Mouse (Mus musculus) gastrocnemius, postnatal 10 days (tissue): ENCODE data around the gene B230217C12Rik. TPM values are rescaled to one million over a fixed set of nuclear protein-coding genes. Genes with fewer than 3 reads are reported as not detected.
"Not testable (repeated sequence)": the region's sequence is repeated elsewhere in the genome, so short reads cannot be mapped to it uniquely, and the experiment has no call there.

Source experiments
- DNase-seq: peaks from one replicate; pipeline ENCODE4 v3.0.0; 2021; ENCODE audit warnings: mixed read lengths
- total RNA-seq, 2 experiments: library from RNA; stranded (reverse); gene quantifications; 2 replicates each; pipeline ENCODE4 v1.2.3; 2021

B230217C12Rik gene
- total RNA-seq, 2 experiments from 2014 or later = 0.95 to 1.1 TPM

DNA sequence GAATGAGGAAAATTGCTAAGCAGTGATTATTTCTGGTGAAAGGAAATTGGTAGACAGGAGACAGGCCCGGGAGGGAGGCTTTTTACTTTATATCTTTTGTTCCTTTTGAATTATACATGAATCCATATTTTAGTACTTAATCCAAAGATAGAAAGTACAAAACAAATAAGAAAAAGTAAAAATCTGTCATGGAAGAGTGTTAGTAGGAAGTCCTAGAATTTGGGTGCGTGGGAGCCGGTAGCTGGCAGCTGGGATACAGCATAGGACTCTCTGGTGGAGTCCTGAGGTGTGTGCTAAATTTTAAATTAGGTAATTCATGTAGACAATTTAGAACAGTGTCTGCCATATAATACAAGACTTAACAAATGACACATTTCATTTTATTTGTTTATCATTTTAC is 27.0 kb downstream of the B230217C12Rik start:
- DNase-seq = no peak

- DNase-seq = not testable (repeated sequence)
Measured at GRCm38 (mm10) chr11:97872378-97872777, 31.8 kb downstream of the B230217C12Rik start.

DNA sequence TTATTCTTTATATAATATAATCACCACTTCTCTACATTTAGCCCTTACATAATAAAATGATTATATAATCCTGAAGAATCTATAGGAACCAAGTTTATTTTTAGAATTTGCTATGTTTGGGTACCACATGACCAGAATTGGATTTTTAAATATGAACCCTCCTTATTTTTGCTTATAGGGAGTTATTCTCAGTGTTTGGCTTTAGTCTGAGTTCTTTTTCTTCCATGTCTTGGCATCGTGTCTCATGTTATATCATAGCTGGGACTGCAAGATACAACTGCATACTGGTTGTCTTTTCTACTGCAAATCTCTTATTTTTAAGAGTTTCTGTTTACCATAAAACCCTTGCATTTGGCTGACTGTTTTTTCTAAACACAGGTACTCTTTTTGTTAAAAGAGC is 33.8 kb downstream of the B230217C12Rik start:
- no peak for DNase-seq

GRCm38 (mm10) chr11:97877341-97877740 is 36.8 kb downstream of the B230217C12Rik start:
- no peak for DNase-seq

GRCm38 (mm10) chr11:97880362-97880761 is 39.8 kb downstream of the B230217C12Rik start:
- no peak for DNase-seq

GRCm38 (mm10) chr11:97883542-97883917 is 43.0 kb downstream of the B230217C12Rik start:
- peak; percentile 54 for DNase-seq

DNA sequence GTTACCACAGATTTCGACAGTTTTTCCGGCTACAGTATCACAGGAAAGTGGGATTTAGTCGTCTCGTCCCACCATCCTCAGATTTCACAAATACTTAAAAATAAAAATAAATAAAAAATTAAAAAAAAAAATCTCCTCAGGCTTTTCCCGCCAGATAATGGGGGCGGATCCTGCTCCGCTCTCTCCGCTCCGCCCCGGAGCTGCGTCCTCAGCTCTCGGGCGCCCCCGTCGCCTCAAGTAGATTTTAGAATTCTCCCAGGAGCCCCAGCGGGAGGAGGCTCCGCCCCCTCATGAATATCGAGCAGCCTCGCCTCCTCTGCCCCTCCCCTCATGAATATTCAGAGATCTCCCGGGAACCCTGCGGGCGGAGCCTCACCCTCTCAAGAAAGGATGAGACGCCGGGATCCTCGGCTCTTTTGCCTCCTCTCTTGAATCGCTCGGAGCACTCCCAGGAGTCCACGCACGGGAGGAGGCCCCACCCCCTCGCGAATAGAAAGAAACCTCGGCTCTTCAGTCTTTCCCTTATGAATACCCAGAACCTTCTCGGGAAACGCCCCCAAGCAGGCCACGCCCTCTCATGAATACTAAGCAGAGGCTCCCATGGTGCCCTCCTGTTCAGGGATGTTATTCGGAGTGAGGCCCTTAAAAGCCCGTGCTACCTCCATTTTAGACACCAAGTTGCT is 43.5 kb downstream of the B230217C12Rik start, which contains the start of gene Fbxo47:
TSS of gene Fbxo47 (minus strand) at position 237 of the 683 bp plus-strand sequence.
- DNase-seq = peak; percentile 94

DNA sequence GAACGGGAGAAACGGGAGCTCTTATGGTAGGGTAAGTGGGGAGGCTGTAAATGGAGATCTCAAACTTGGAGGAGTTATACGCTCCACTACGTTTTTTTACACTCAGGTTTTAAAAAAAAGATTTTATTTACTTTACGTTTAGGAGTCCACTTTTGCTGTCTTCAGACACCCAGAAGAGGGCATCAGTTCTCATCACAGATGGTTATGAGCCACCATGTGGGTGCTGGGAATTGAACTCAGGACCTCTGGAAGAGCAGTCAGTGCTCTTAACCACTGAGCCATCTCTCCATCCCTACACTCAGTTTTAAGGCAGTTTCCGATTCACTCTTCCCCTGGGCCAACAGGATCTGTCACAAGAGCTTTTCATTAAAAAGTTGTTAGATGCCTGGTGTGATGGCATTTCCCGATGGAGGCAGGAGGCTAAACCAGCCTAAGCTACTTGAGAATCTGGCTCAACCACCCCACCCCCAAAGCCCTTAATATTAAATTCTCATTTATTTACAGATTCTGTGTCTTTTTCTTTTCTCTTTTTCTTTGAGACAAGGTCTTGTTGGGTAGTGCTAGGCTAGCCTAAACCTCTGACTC is 44.1 kb downstream of the B230217C12Rik start:
- DNase-seq = no peak

GRCm38 (mm10) chr11:97885296-97885915 is 44.8 kb downstream of the B230217C12Rik start:
- no peak for DNase-seq

- DNase-seq = no peak
Measured at GRCm38 (mm10) chr11:97891821-97892220, 51.2 kb downstream of the B230217C12Rik start.

Other genes starting within 250 kb of the B230217C12Rik start
- gene Epop, start 211.1 kb upstream of the B230217C12Rik start, total RNA-seq = under 1 TPM; 0.59 to 0.68 TPM
- 10 to 100 TPM; 32.2 to 32.4 TPM for gene Mllt6, start 177.4 kb upstream of the B230217C12Rik start, total RNA-seq
- gene Cisd3, start 155.0 kb upstream of the B230217C12Rik start, total RNA-seq = 10 to 100 TPM; 84.5 to 99.4 TPM
- 10 to 100 TPM; 11.9 to 18.6 TPM for gene Pcgf2, start 140.3 kb upstream of the B230217C12Rik start, total RNA-seq
- 100 to 1,000 TPM; 174 to 190 TPM for gene Psmb3, start 137.4 kb upstream of the B230217C12Rik start, total RNA-seq
- 10 to 100 TPM; 46.8 to 49.7 TPM for gene Pip4k2b, start 96.1 kb upstream of the B230217C12Rik start, total RNA-seq
- 1 to 10 TPM; 8.4 to 9.7 TPM for gene Cwc25, start 74.2 kb upstream of the B230217C12Rik start, total RNA-seq
- gene 1700001P01Rik, start 64.9 kb upstream of the B230217C12Rik start, total RNA-seq = not detected
- gene Rpl23, start 58.3 kb upstream of the B230217C12Rik start, total RNA-seq = 100 to 1,000 TPM; 793 to 832 TPM
- 10 to 100 TPM; 46.3 to 68.4 TPM for gene Lasp1, start 41.8 kb upstream of the B230217C12Rik start, total RNA-seq
- under 1 TPM; 0.31 to 0.56 TPM for gene Fbxo47, start 43.4 kb downstream of the B230217C12Rik start, total RNA-seq
- 10 to 100 TPM in 1 of 2 experiments, 1 to 10 TPM in 1; 8.3 to 10.7 TPM for gene Plxdc1, start 145.7 kb downstream of the B230217C12Rik start, total RNA-seq
- 1 to 10 TPM in 1 of 2 experiments, under 1 TPM in 1; 0.82 to 1.8 TPM for gene Arl5c, start 155.4 kb downstream of the B230217C12Rik start, total RNA-seq
- 100 to 1,000 TPM; 313 to 347 TPM for gene Cacnb1, start 182.3 kb downstream of the B230217C12Rik start, total RNA-seq
- gene Rpl19, start 185.9 kb downstream of the B230217C12Rik start, total RNA-seq = 100 to 1,000 TPM; 848 to 925 TPM
- gene Stac2, start 212.7 kb downstream of the B230217C12Rik start, total RNA-seq = under 1 TPM; 0.26 to 0.36 TPM